In genomic region chr7:122101747-122102244, GRCm38 (mm10) we compare ENCODE assay signal across 8 mouse cellular contexts. TPM values are rescaled to one million over a fixed set of nuclear protein-coding genes. Genes with fewer than 3 reads are reported as not detected.
DNase-seq lines count a peak whose midpoint lies in the region; ATAC-seq and TF ChIP-seq lines count a peak whose summit lies in the region.

TSS of gene Ndufab1 (minus strand) at chr7:122101886.

- peak; percentile 97 for ATAC-seq in embryonic facial prominence, embryonic 15.5 days (ENCODE audit: insufficient number of reproducible peaks, low FRiP score, low TSS enrichment, low read depth)
- ATAC-seq in kidney, embryonic 14.5 days (ENCODE audit: low FRiP score, low TSS enrichment) = peak; percentile 99
- peak; percentile 96 for ATAC-seq in limb, embryonic 15.5 days (ENCODE audit: insufficient number of reproducible peaks, low FRiP score, low TSS enrichment, low read depth)

- H3K27ac ChIP-seq in bone marrow, adult 2 months (ENCODE audit: control insufficient read depth, insufficient read depth, low read depth, low read length, poor library complexity) = peak within 1 kb of the TSS; percentile 51; the same call in 1 of the 2 replicates
- H3K27ac ChIP-seq in embryonic facial prominence, embryonic 15.5 days (replicated peaks) = no peak within 1 kb of the TSS; the same call in 1 of the 2 replicates
- H3K27ac ChIP-seq in kidney, embryonic 14.5 days (ENCODE audit: low read depth, low read length) = no peak within 1 kb of the TSS
- H3K27ac ChIP-seq in limb, embryonic 15.5 days = no peak within 1 kb of the TSS

- WGBS in bone marrow, adult 2 months = under 1% methylated on average over 43 of the region's 43 CpGs
- WGBS in embryonic facial prominence, embryonic 15.5 days = under 1% methylated on average over 43 of the region's 43 CpGs
- under 1% methylated on average over 34 of the region's 43 CpGs for WGBS in kidney, embryonic 14.5 days
- WGBS in limb, embryonic 15.5 days = under 1% methylated on average over 43 of the region's 43 CpGs

- TF ChIP-seq CTCF in bone marrow, adult 2 months (IDR thresholded peaks at IDR 0.05; ENCODE audit: control insufficient read depth, insufficient read depth, low read length) = peak; percentile 72

- peaks cover 1% of the 10 kb centered on the region; the same call in 1 of the 2 replicates for H3K4me1 ChIP-seq in bone marrow, adult 2 months (ENCODE audit: control insufficient read depth, insufficient read depth, low read length)
- peaks cover 19% of the 10 kb centered on the region for H3K4me1 ChIP-seq in embryonic facial prominence, embryonic 15.5 days
- peaks cover 8% of the 10 kb centered on the region for H3K4me1 ChIP-seq in kidney, embryonic 14.5 days (ENCODE audit: control insufficient read depth, insufficient read depth, low read length)
- H3K4me1 ChIP-seq in limb, embryonic 15.5 days = peaks cover 14% of the 10 kb centered on the region

- peaks cover 15% of the 10 kb centered on the region; the same call in 1 of the 2 replicates for H3K36me3 ChIP-seq in embryonic facial prominence, embryonic 15.5 days
- peaks cover 16% of the 10 kb centered on the region for H3K36me3 ChIP-seq in kidney, embryonic 14.5 days (ENCODE audit: control insufficient read depth, insufficient read depth, low read length)
- H3K36me3 ChIP-seq in limb, embryonic 15.5 days = peaks cover 18% of the 10 kb centered on the region

- DNase-seq in A20 (ENCODE audit: low read depth, low spot score) = peak; percentile 94
- DNase-seq in heart, adult 9 months (ENCODE audit: low spot score in 2 of 2) = peak; percentile 79 to 87
- peak; percentile 42 to 76 for DNase-seq in monocyte, adult 2 months (ENCODE audit: low read depth in 1 of 2, low spot score in 2 of 2)
- peak; percentile 85 for DNase-seq in spleen, postnatal 36 days (ENCODE audit: low spot score in 2 of 2)

- H3K27me3 ChIP-seq in embryonic facial prominence, embryonic 15.5 days = no peaks in the 10 kb centered on the region
- H3K27me3 ChIP-seq in kidney, embryonic 14.5 days (ENCODE audit: control insufficient read depth, insufficient read depth, low read length) = no peaks in the 10 kb centered on the region
- no peaks in the 10 kb centered on the region for H3K27me3 ChIP-seq in limb, embryonic 15.5 days

- peak within 1 kb of the TSS; percentile 81 for H3K9ac ChIP-seq in embryonic facial prominence, embryonic 15.5 days
- H3K9ac ChIP-seq in kidney, embryonic 14.5 days (ENCODE audit: low read depth, low read length) = peak within 1 kb of the TSS; percentile 88
- H3K9ac ChIP-seq in limb, embryonic 15.5 days = peak within 1 kb of the TSS; percentile 67

- peak within 1 kb of the TSS; percentile 81 for H3K4me2 ChIP-seq in embryonic facial prominence, embryonic 15.5 days (replicated peaks)
- peak within 1 kb of the TSS; percentile 89 for H3K4me2 ChIP-seq in kidney, embryonic 14.5 days (replicated peaks; ENCODE audit: low read depth, low read length)
- H3K4me2 ChIP-seq in limb, embryonic 15.5 days = peak within 1 kb of the TSS; percentile 75

- H3K9me3 ChIP-seq in embryonic facial prominence, embryonic 15.5 days (replicated peaks) = no peaks in the 10 kb centered on the region
- no peaks in the 10 kb centered on the region for H3K9me3 ChIP-seq in kidney, embryonic 14.5 days (ENCODE audit: control insufficient read depth, low read length)
- H3K9me3 ChIP-seq in limb, embryonic 15.5 days = no peaks in the 10 kb centered on the region

- peak within 1 kb of the TSS; percentile 93 for H3K4me3 ChIP-seq in bone marrow, adult 2 months (replicated peaks; ENCODE audit: control insufficient read depth, low read depth, low read length)
- peak within 1 kb of the TSS; percentile 70 for H3K4me3 ChIP-seq in embryonic facial prominence, embryonic 15.5 days (replicated peaks)
- peak within 1 kb of the TSS; percentile 77 for H3K4me3 ChIP-seq in kidney, embryonic 14.5 days (ENCODE audit: low read length)
- peak within 1 kb of the TSS; percentile 67 for H3K4me3 ChIP-seq in limb, embryonic 15.5 days

- TF ChIP-seq POLR2A in bone marrow, adult 2 months (IDR thresholded peaks at IDR 0.05; ENCODE audit: borderline replicate concordance, control insufficient read depth, low read depth, low read length) = peak; percentile 30; the same call in 1 of the 2 replicates

RNA-seq across cellular contexts. Expression of gene Ndufab1, which starts in this region (rescaled TPM):
- 74.3 and 130 TPM in 2 replicates for polyA plus RNA-seq in bone marrow, adult 2 months (2011; ENCODE audit: insufficient read depth, insufficient read length, low replicate concordance, missing spikeins)
- polyA plus RNA-seq in embryonic facial prominence, embryonic 15.5 days (2015; fragmentation: Nextera tagmentation; extraction: Ambion mirVana) = 559 TPM in 2 replicates
- polyA plus RNA-seq in kidney, embryonic 14.5 days (2014; fragmentation: Nextera tagmentation; extraction: Ambion mirVana) = 713 and 832 TPM in 2 replicates
- polyA plus RNA-seq in limb, embryonic 15.5 days (2015; fragmentation: Nextera tagmentation; extraction: Ambion mirVana) = 553 and 558 TPM in 2 replicates
